Mouse (Mus musculus): Measurements from ENCODE around the gene Ccdc172.

Gene Ccdc172

GRCm38 (mm10) chr19:58572429-58573071 is 60.8 kb downstream of the Ccdc172 start:
- peak; percentile 78 for DNase-seq

GRCm38 (mm10) chr19:58573072-58573438 is 61.3 kb downstream of the Ccdc172 start:
- no peak for DNase-seq

- DNase-seq, result peak; percentile 22
Observed at GRCm38 (mm10) chr19:58582018-58582417, 70.2 kb downstream of the Ccdc172 start.

GRCm38 (mm10) chr19:58582956-58583355 is 71.2 kb downstream of the Ccdc172 start:
- DNase-seq, result peak; percentile 53

GRCm38 (mm10) chr19:58586046-58586445 is 74.3 kb downstream of the Ccdc172 start:
- peak; percentile 81 for DNase-seq

GRCm38 (mm10) chr19:58590251-58590936 is 78.6 kb downstream of the Ccdc172 start:
- DNase-seq, result peak; percentile 58

GRCm38 (mm10) chr19:58600381-58600780 is 88.6 kb downstream of the Ccdc172 start:
- peak; percentile 44 for DNase-seq
